Mouse (Mus musculus) skeletal muscle tissue, adult 2 months (tissue): ENCODE data around the gene Eef1akmt2.

Experiments used
- DNase-seq: peaks from one replicate; pipeline ENCODE4 v3.0.0-alpha.2; 2012; ENCODE audit warnings: low read depth, low spot score

Eef1akmt2 gene

GRCm38 (mm10) chr7:132873043-132873442, 20.6 kb upstream of the Eef1akmt2 start:
- DNase-seq, result peak; percentile 57

- no peak for DNase-seq
These were observed 13.8 kb upstream of the Eef1akmt2 start for GRCm38 (mm10) chr7:132866316-132866715.

- peak; percentile 72 for DNase-seq
These were observed 6.8 kb upstream of the Eef1akmt2 start, which contains the start of gene Abraxas2 for GRCm38 (mm10) chr7:132859042-132859958. TSS of gene Abraxas2 (plus strand) at chr7:132859225.

GRCm38 (mm10) chr7:132858043-132858608, 5.7 kb upstream of the Eef1akmt2 start:
- no peak for DNase-seq

GRCm38 (mm10) chr7:132856083-132856482, 3.6 kb upstream of the Eef1akmt2 start:
- DNase-seq, result no peak

GRCm38 (mm10) chr7:132853946-132854345, 1.5 kb upstream of the Eef1akmt2 start:
- no peak for DNase-seq

GRCm38 (mm10) chr7:132853361-132853760, 888 bp upstream of the Eef1akmt2 start:
- DNase-seq, result no peak

- no peak for DNase-seq
These were observed 9.3 kb downstream of the Eef1akmt2 start for GRCm38 (mm10) chr7:132843152-132843551.

GRCm38 (mm10) chr7:132842455-132842854, 10.0 kb downstream of the Eef1akmt2 start:
- DNase-seq, result no peak

- DNase-seq, result no peak
These were observed 11.2 kb downstream of the Eef1akmt2 start for GRCm38 (mm10) chr7:132841287-132841686.

GRCm38 (mm10) chr7:132830955-132831354, 21.5 kb downstream of the Eef1akmt2 start:
- no peak for DNase-seq

- DNase-seq, result no peak
These were observed 28.0 kb downstream of the Eef1akmt2 start for GRCm38 (mm10) chr7:132824346-132825022.

GRCm38 (mm10) chr7:132823832-132824231, 28.6 kb downstream of the Eef1akmt2 start:
- DNase-seq, result no peak

GRCm38 (mm10) chr7:132820692-132821091, 31.8 kb downstream of the Eef1akmt2 start:
- no peak for DNase-seq

- no peak for DNase-seq
These were observed 35.4 kb downstream of the Eef1akmt2 start for GRCm38 (mm10) chr7:132817056-132817455.

GRCm38 (mm10) chr7:132816528-132816927, 35.9 kb downstream of the Eef1akmt2 start:
- no peak for DNase-seq

GRCm38 (mm10) chr7:132815081-132815480, 37.4 kb downstream of the Eef1akmt2 start:
- DNase-seq, result no peak

- DNase-seq, result no peak
These were observed 38.4 kb downstream of the Eef1akmt2 start for GRCm38 (mm10) chr7:132814089-132814450.

GRCm38 (mm10) chr7:132813416-132814088, 38.9 kb downstream of the Eef1akmt2 start, which contains the start of gene Fam53b:
TSS of gene Fam53b (minus strand) at chr7:132813886.
- no peak for DNase-seq

- no peak for DNase-seq
These were observed 39.7 kb downstream of the Eef1akmt2 start for GRCm38 (mm10) chr7:132812619-132813415.
